Mouse (Mus musculus): Measurements from ENCODE around the gene Atg16l1. TPM values are rescaled to one million over a fixed set of nuclear protein-coding genes. Genes with fewer than 3 reads are reported as not detected.
"Not testable (repeated sequence)": the region's sequence is repeated elsewhere in the genome, so short reads cannot be mapped to it uniquely, and the experiment has no call there.

Atg16l1 gene
- total RNA-seq, 2 experiments from 2014 or later: 69.1 to 69.5 TPM

GRCm38 (mm10) chr1:87811391-87811790, 55.7 kb downstream of the Atg16l1 start:
- intact Hi-C loops (cut with DNase I): no loop called here
- no peak for DNase-seq (ENCODE audit: extremely low spot score in 1 of 2, low spot score in 2 of 2)
- Histone ChIP-seq H3K4me3 (no peak overlapping the region), H3K27ac (peak overlapping the region; percentile 84)
- no peak for TF ChIP-seq CTCF (IDR thresholded peaks at IDR 0.05)

DNA sequence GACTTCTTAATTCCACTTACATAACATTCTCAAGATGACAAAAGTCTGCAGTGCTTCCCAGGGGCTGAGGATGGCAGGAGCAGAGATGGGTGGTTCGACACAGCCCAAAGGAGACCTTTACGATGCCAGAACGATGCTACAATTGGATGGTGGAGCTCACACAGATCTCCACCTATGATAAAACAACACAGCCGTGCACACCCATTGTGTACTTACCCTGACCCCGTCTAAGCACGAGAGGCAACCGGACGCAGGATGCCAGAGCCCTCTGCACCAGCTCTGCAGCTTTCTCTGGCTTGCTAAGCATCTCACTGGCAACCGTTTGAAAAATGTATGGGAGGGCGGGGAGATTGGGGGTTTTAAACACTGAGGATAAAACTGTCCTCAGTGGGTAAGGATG, 56.4 kb downstream of the Atg16l1 start:
- DNase-seq (ENCODE audit: extremely low spot score in 1 of 2, low spot score in 2 of 2): no peak
- H3K27ac ChIP-seq: peak overlapping the region; percentile 84
- H3K4me3 ChIP-seq: no peak overlapping the region
- intact Hi-C loops (cut with DNase I): loop anchor here (2.0 kb wide), 1 partner anchor 37 kb away; no protein-coding TSS in a partner anchor
- TF ChIP-seq CTCF (IDR thresholded peaks at IDR 0.05): no peak

GRCm38 (mm10) chr1:87813155-87813554, 57.5 kb downstream of the Atg16l1 start:
- Histone ChIP-seq H3K27ac (peak overlapping the region; percentile 84), H3K4me3 (no peak overlapping the region)
- TF ChIP-seq CTCF (IDR thresholded peaks at IDR 0.05): no peak
- intact Hi-C loops (cut with DNase I): loop anchor here (2.0 kb wide), 1 partner anchor 36 kb away; no protein-coding TSS in a partner anchor
- DNase-seq (ENCODE audit: extremely low spot score in 1 of 2, low spot score in 2 of 2): peak; percentile 43 to 63

- Histone ChIP-seq H3K27ac (peak overlapping the region; percentile 84), H3K4me3 (no peak overlapping the region)
- no peak for DNase-seq (ENCODE audit: extremely low spot score in 1 of 2, low spot score in 2 of 2)
- intact Hi-C loops (cut with DNase I): loop anchor here (2.0 kb wide), 1 partner anchor 35 kb away; no protein-coding TSS in a partner anchor
- TF ChIP-seq CTCF (IDR thresholded peaks at IDR 0.05): no peak
These were observed 58.0 kb downstream of the Atg16l1 start for GRCm38 (mm10) chr1:87813681-87814080.

DNA sequence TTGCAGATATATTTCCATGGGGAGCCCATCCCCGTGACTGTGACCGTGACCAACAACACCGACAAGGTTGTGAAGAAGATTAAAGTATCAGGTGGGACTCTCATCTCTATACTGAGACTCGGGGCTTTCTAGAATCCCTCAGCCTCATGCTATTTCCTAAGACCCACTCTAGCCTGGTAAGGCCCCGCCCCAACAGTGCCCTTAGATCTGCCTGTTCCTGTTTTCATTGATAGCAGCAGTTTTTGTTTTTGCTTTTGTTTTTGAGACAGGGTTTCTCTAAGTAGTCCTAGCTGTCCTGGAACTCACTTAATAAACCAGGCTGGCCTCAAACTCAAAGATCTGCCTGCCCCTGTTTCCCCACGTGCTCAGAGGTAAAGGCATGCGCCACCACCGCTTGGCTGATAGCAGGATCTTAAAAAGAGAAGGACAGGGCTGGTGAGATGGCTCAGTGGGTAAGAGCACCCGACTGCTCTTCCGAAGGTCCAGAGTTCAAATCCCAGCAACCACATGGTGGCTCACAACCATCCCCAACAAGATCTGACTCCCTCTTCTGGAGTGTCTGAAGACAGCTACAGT, 68.8 kb downstream of the Atg16l1 start:
- TF ChIP-seq CTCF (IDR thresholded peaks at IDR 0.05): no peak
- intact Hi-C loops (cut with DNase I): no loop called here
- no peak for DNase-seq (ENCODE audit: extremely low spot score in 1 of 2, low spot score in 2 of 2)

GRCm38 (mm10) chr1:87825281-87825680, 69.6 kb downstream of the Atg16l1 start:
- intact Hi-C loops (cut with DNase I): no loop called here
- H3K27ac ChIP-seq: no peak overlapping the region
- no peak for DNase-seq (ENCODE audit: extremely low spot score in 1 of 2, low spot score in 2 of 2)
- H3K4me3 ChIP-seq: no peak overlapping the region
- TF ChIP-seq CTCF (IDR thresholded peaks at IDR 0.05): peak; percentile 4

More for the DNA sequence above, 68.8 kb downstream of the Atg16l1 start:
- no peak overlapping the region for H3K27ac ChIP-seq
- no peak overlapping the region for H3K4me3 ChIP-seq

DNA sequence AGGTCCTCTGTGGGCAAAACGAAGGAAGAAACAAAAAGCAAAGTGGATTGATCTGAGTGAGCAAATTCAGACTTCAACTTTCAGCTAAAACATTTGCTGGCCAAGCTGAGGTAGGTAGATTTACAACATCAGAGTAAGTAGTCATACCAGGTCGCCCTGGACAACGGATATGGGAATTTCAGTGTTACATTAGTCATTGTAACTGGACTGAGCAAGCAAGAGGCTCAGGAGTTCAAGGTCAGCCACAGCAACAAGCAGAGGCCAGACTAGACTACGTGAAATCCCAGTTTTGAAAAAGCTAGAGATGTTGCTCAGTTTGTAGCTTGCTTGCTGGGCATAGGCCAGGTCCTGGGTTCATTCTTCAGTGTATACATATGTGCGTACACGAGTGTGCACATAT, 70.3 kb downstream of the Atg16l1 start:
- no peak overlapping the region for H3K27ac ChIP-seq
- TF ChIP-seq CTCF (IDR thresholded peaks at IDR 0.05): no peak
- H3K4me3 ChIP-seq: no peak overlapping the region
- DNase-seq (ENCODE audit: extremely low spot score in 1 of 2, low spot score in 2 of 2): no peak
- intact Hi-C loops (cut with DNase I): no loop called here

DNA sequence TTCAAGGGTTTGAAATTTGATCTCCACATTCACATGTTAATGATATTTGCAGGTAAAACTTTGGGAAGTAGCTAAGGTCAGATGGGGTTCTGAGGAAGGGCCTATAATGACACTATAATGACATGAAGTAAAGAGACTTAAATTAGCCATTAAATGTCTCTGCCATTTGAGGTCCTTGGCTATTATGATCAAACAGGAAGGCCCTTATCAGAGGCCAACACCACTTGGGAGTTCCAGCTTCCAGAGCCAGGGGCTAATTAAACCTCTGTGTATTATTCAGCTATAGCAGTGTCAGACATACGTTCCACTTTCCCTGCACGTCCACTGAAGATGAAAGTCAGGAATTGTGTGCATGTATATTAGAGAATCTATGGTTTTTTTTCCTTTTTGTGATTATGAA, 70.8 kb downstream of the Atg16l1 start:
- no peak overlapping the region for H3K4me3 ChIP-seq
- DNase-seq (ENCODE audit: extremely low spot score in 1 of 2, low spot score in 2 of 2): no peak
- H3K27ac ChIP-seq: no peak overlapping the region
- intact Hi-C loops (cut with DNase I): no loop called here
- no peak for TF ChIP-seq CTCF (IDR thresholded peaks at IDR 0.05)

GRCm38 (mm10) chr1:87827476-87827875, 71.8 kb downstream of the Atg16l1 start:
- intact Hi-C loops (cut with DNase I); H3K4me3 ChIP-seq; H3K27ac ChIP-seq; DNase-seq (ENCODE audit: extremely low spot score in 1 of 2, low spot score in 2 of 2): not testable (repeated sequence)

DNA sequence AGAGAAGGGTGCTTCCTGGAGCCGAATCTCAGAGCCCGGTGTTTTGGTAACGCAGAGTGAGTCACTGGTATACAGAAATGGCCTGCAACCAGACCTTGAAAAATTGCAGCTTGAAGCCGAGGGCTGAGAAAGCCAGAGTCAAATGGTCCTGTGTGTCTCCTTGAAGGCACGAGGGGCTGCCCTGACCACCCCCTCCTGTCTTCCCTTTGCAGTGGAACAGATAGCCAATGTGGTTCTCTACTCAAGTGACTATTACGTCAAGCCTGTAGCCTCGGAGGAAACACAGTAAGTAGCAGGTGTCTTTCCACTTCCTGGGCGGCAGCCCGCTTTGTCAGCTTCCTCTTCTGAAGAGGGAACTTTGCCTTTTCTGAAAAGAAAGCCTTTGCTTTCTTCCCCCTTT, 72.5 kb downstream of the Atg16l1 start:
- intact Hi-C loops (cut with DNase I): no loop called here
- no peak for TF ChIP-seq CTCF (IDR thresholded peaks at IDR 0.05)
- Histone ChIP-seq H3K27ac (no peak overlapping the region), H3K4me3 (no peak overlapping the region)
- no peak for DNase-seq (ENCODE audit: extremely low spot score in 1 of 2, low spot score in 2 of 2)

DNA sequence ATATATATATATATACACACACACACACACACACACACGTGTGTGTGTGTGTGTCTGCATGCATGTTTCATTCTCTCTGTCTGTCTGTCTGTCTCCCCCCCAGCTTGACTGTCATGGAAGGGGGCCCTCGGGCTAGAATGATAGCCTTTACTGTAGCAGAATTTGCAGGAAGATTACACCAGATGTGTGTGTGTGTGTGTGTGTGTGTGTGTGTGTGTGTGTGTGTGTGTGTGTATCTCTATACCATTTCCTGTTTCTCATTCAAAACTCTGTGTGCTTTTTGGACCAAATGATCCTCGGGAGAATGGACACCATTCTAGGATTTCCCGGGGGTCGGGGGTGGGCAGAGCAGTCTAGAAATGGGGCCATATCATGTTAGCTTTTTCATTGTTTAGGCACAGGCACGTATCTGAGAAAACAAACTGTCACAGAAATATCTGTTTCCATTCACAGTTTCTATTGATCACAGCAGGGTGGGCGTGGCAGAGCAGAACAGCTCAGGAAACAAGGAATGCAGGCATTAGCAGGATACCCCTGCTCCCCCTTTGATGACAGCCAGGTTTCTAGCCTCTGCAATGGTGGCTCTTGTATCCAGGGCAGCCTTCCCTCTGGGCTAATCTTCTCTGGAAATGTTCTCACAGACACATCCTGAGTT, 73.4 kb downstream of the Atg16l1 start:
- Histone ChIP-seq H3K4me3 (no peak overlapping the region), H3K27ac (no peak overlapping the region)
- no peak for DNase-seq (ENCODE audit: extremely low spot score in 1 of 2, low spot score in 2 of 2)
- TF ChIP-seq CTCF (IDR thresholded peaks at IDR 0.05): no peak
- intact Hi-C loops (cut with DNase I): no loop called here

DNA sequence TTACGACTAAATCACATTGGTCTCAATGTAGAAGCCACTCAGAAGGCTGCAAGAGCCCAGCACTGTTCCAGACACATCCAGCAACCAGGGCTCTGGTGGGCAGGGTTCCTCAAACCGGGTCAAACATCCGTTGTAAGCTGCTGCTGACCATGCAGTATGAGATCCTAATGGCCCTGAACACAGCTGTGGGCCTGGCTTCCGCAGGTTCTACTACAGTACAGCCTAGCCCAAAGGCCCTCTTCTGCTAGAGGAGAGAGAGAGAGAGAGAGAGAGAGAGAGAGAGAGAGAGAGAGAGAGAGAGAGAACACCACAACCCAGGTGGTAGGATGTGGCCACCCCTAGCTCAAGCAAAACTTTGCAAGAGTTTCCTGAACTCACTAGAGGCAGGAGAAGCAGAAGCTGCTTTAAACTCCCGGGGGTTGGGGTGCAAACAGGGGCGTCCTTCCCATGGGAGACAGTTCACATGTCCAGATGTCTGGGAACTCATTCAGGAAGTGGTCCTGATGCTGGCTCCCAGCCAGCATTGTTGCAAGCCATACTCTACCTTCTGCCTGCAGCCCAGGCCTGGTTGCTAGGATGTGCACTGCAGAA, 74.0 kb downstream of the Atg16l1 start:
- no peak for DNase-seq (ENCODE audit: extremely low spot score in 1 of 2, low spot score in 2 of 2)
- intact Hi-C loops (cut with DNase I): no loop called here
- H3K4me3 ChIP-seq: no peak overlapping the region
- H3K27ac ChIP-seq: no peak overlapping the region
- TF ChIP-seq CTCF (IDR thresholded peaks at IDR 0.05): no peak
